Mouse (Mus musculus) liver, embryonic 14.5 days (tissue): ENCODE measurements around the gene Auts2.

Source experiments
- CTCF ChIP-seq: IDR thresholded peaks from 2 replicates; pipeline ENCODE4 v1.5.1; 2016; ENCODE audit warnings: antibody characterized with exemption, low read depth, control low read depth
- EP300 ChIP-seq: IDR thresholded peaks from 2 replicates; pipeline ENCODE4 v1.6.1; 2016; ENCODE audit warnings: antibody characterized with exemption, low read depth

DNA sequence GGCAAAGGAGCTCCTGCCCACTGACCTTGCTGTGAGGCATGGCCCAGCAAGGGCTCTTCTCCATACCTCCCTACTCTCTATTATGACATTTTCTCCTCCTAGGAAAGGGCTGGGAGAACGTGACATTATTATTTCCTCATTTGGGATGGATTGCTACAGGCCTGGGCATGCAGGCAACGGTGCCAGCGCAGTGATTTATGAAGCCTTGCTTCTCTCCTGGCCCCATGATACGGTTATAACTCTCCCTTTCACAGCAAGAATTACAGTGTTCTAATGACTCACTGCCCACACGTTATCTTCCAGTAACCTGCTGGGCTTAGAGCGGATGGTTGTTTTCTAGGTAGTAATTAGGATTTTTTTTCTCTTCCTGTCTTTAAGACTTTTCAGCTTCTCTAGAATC is 977.1 kb downstream of the Auts2 start:
- TF ChIP-seq EP300 (no peak), CTCF (no peak)
